Mouse (Mus musculus) myocyte (in vitro differentiated cells): ENCODE measurements around the gene B3galt5.

ENCODE experiments used
- CEBPB ChIP-seq: IDR thresholded peaks from 2 replicates; pipeline ENCODE4 v1.6.1; 2011; ENCODE audit warnings: mild to moderate bottlenecking, moderate library complexity; ENCODE audit not compliant: poor library complexity, insufficient read depth, severe bottlenecking
- E2F4 ChIP-seq: IDR thresholded peaks from one replicate; pipeline ENCODE4 v1.6.1; 2011; ENCODE audit warnings: mild to moderate bottlenecking, control low read depth, moderate library complexity; ENCODE audit not compliant: insufficient read depth
- MAX ChIP-seq: IDR thresholded peaks from one replicate; pipeline ENCODE4 v1.6.1; 2011; ENCODE audit warnings: low read depth, mild to moderate bottlenecking, control low read depth
- MYOD1 ChIP-seq, 3 experiments: IDR thresholded peaks; one replicate each; pipeline ENCODE4 v1.6.1; 2011; ENCODE audit warnings: control low read depth in 2 of 3, low read depth in 2 of 3, mild to moderate bottlenecking in 2 of 3, moderate library complexity in 1 of 3; ENCODE audit not compliant: insufficient read length in 2 of 3, control insufficient read depth in 1 of 3
- MYOG ChIP-seq, 3 experiments: IDR thresholded peaks; one replicate each; pipeline ENCODE4 v1.6.1; 2011; ENCODE audit warnings: control low read depth in 2 of 3, low read depth in 2 of 3, mild to moderate bottlenecking in 2 of 3; ENCODE audit not compliant: insufficient read length in 2 of 3, control insufficient read depth in 1 of 3, insufficient read depth in 1 of 3
- POLR2A ChIP-seq: IDR thresholded peaks from one replicate; pipeline ENCODE4 v1.6.1; 2011; ENCODE audit warnings: low read depth, mild to moderate bottlenecking, control low read depth, moderate library complexity; ENCODE audit not compliant: insufficient read length
- POLR2AphosphoS2 ChIP-seq: IDR thresholded peaks from one replicate; pipeline ENCODE4 v1.6.1; 2011; ENCODE audit warnings: low read depth, control low read depth; ENCODE audit not compliant: insufficient read length
- REST ChIP-seq: IDR thresholded peaks from one replicate; pipeline ENCODE4 v1.6.1; 2011; ENCODE audit warnings: mild to moderate bottlenecking, control low read depth, moderate library complexity; ENCODE audit not compliant: insufficient read depth, insufficient read length
- SRF ChIP-seq: IDR thresholded peaks from one replicate; pipeline ENCODE4 v1.6.1; 2011; ENCODE audit warnings: low read depth; ENCODE audit not compliant: control insufficient read depth, insufficient read length
- TCF12 ChIP-seq: IDR thresholded peaks from one replicate; pipeline ENCODE4 v1.6.1; 2011; ENCODE audit warnings: mild to moderate bottlenecking, control low read depth; ENCODE audit not compliant: poor library complexity, insufficient read depth, severe bottlenecking
- TCF3 ChIP-seq: IDR thresholded peaks from one replicate; pipeline ENCODE4 v1.6.1; 2011; ENCODE audit warnings: low read depth, control low read depth; ENCODE audit not compliant: insufficient read length
- USF1 ChIP-seq: IDR thresholded peaks from one replicate; pipeline ENCODE4 v1.6.1; 2011; ENCODE audit warnings: low read depth, mild to moderate bottlenecking, control low read depth, moderate library complexity

DNA sequence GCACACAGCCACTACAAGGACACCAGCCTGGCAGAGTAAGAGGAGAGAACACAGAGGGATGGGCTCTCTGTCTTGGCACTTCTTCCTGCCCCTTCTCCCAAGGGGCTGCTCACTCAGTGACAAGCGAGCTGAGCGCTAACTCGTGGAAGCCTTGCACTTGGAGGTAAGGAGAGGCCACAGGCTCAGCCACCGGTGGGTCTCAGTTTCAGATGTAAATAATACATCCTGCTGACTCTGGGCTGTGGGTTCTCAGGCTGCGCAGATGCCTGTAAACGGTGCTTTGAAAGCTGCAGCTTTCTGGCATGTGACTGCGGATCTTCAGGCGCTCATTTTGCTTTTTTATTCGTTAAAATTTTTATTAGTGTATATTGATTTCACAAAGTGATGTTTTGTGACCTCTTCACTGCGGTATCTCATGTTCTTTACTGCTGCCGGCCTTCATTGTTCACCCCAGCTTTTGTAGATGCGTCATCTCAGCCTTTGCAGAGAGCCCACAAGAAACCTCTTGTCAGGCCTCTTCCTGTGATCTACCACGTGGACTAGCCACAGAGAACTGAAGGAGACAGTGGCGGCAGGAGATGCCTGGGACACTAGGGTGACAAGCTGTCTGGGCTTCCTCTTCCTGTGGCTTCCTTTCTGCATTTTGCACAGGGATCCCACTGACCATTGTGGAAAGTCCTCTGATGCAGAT is 37.5 kb downstream of the B3galt5 start:
- TF ChIP-seq E2F4 (no peak), TCF12 (no peak), SRF (no peak), POLR2A (no peak), MYOD1 (IDR thresholded peaks at IDR 0.05; ENCODE audit: control insufficient read depth in 1 of 3, insufficient read length in 2 of 3, low read depth in 2 of 3) (no peak), MAX (no peak), USF1 (no peak), POLR2AphosphoS2 (no peak), REST (no peak), CEBPB (no peak), MYOG (IDR thresholded peaks at IDR 0.05; ENCODE audit: control insufficient read depth in 1 of 3, insufficient read depth in 1 of 3, insufficient read length in 2 of 3, low read depth in 2 of 3) (no peak), TCF3 (no peak)
